Mouse (Mus musculus) MEL (cell line): ENCODE measurements around the gene Gm27029. TPM values are rescaled to one million over a fixed set of nuclear protein-coding genes. Genes with fewer than 3 reads are reported as not detected.

Experiments
- DNase-seq: peaks from one replicate; pipeline ENCODE4 v3.0.0; 2011; ENCODE audit warnings: low read depth, low spot score
- H3K27ac ChIP-seq: 2 replicates; pipeline ENCODE4 v1.5.1; 2012; ENCODE audit warnings: low read depth, mild to moderate bottlenecking, control low read depth, low read length, moderate library complexity; ENCODE audit not compliant: control insufficient read depth
- H3K27me3 ChIP-seq, 2 experiments: fragments of 150-350 bp in 1 of 2; sonication (generic) in 1 of 2; 2 replicates each; pipeline ENCODE4 v1.6.1; 2012; ENCODE audit warnings: low read length in 2 of 2, mild to moderate bottlenecking in 2 of 2, improper control_type of control experiment in 1 of 2, moderate library complexity in 1 of 2; ENCODE audit not compliant: insufficient read depth in 2 of 2, control insufficient read depth in 1 of 2
- H3K36me3 ChIP-seq, 2 experiments: 2 replicates each; pipeline ENCODE4 v1.6.1; 2012 to 2014; ENCODE audit warnings: low read length in 2 of 2, improper control_type of control experiment in 1 of 2, inconsistent platforms in 1 of 2, mild to moderate bottlenecking in 1 of 2; ENCODE audit not compliant: insufficient read depth in 2 of 2, control insufficient read depth in 1 of 2
- H3K4me1 ChIP-seq, 2 experiments: fragments of 150-350 bp in 1 of 2; sonication (generic) in 1 of 2; 2 replicates each; pipeline ENCODE4 v1.6.1; 2012; ENCODE audit warnings: low read length in 2 of 2, improper control_type of control experiment in 1 of 2, mild to moderate bottlenecking in 1 of 2; ENCODE audit not compliant: insufficient read depth in 2 of 2, control insufficient read depth in 1 of 2
- H3K4me3 ChIP-seq, 2 experiments: fragments of 150-350 bp in 1 of 2; sonication (generic) in 1 of 2; 2 replicates each; pipeline ENCODE4 v1.5.1; 2012; ENCODE audit warnings: low read depth in 2 of 2, low read length in 2 of 2, mild to moderate bottlenecking in 2 of 2, moderate library complexity in 2 of 2, control low read depth in 1 of 2, improper control_type of control experiment in 1 of 2; ENCODE audit not compliant: control insufficient read depth in 1 of 2, insufficient read depth in 1 of 2
- H3K79me2 ChIP-seq: 2 replicates; pipeline ENCODE4 v1.6.1; 2012; ENCODE audit warnings: mild to moderate bottlenecking, low read length, moderate library complexity; ENCODE audit not compliant: control insufficient read depth, poor library complexity, insufficient read depth
- H3K9ac ChIP-seq: 2 replicates; pipeline ENCODE4 v1.6.1; 2012; ENCODE audit warnings: low read depth, mild to moderate bottlenecking, control low read depth, low read length, moderate library complexity; ENCODE audit not compliant: control insufficient read depth, poor library complexity, severe bottlenecking
- H3K9me3 ChIP-seq: fragments of 150-350 bp; sonication (generic); replicated peaks from 2 replicates; pipeline ENCODE4 v1.6.1; 2012; ENCODE audit warnings: mild to moderate bottlenecking, low read length, improper control_type of control experiment, moderate library complexity; ENCODE audit not compliant: insufficient read depth
- BHLHE40 ChIP-seq: IDR thresholded peaks from 2 replicates; pipeline ENCODE4 v1.6.1; 2012; ENCODE audit warnings: low read depth, mild to moderate bottlenecking, inconsistent platforms, low read length, improper control_type of control experiment, borderline replicate concordance
- CHD1 ChIP-seq: IDR thresholded peaks from 2 replicates; pipeline ENCODE4 v1.6.1; 2012; ENCODE audit warnings: low read depth, mild to moderate bottlenecking, inconsistent platforms, low read length, improper control_type of control experiment
- CHD2 ChIP-seq: IDR thresholded peaks from 2 replicates; pipeline ENCODE4 v1.6.1; 2011; ENCODE audit warnings: low read length, improper control_type of control experiment
- CTCF ChIP-seq, 3 experiments: IDR thresholded peaks in 2 of 3; conservative IDR thresholded peaks in 1 of 3; 2 replicates each; pipeline ENCODE4 v1.5.1; 2011 to 2012; ENCODE audit warnings: low read length in 3 of 3, low read depth in 2 of 3, mild to moderate bottlenecking in 2 of 3, improper control_type of control experiment in 1 of 3, inconsistent platforms in 1 of 3, mixed read lengths in 1 of 3, moderate library complexity in 1 of 3; ENCODE audit not compliant: control insufficient read depth in 1 of 3, insufficient read depth in 1 of 3, poor library complexity in 1 of 3, severe bottlenecking in 1 of 3
- E2F4 ChIP-seq: IDR thresholded peaks from 2 replicates; pipeline ENCODE4 v1.6.1; 2011; ENCODE audit warnings: low read depth, low read length, improper control_type of control experiment, borderline replicate concordance
- GABPA ChIP-seq: IDR thresholded peaks from 2 replicates; pipeline ENCODE4 v1.6.1; 2012; ENCODE audit warnings: low read depth, mild to moderate bottlenecking, inconsistent platforms, low read length, improper control_type of control experiment, moderate library complexity
- GATA1 ChIP-seq: IDR thresholded peaks from 2 replicates; pipeline ENCODE4 v1.6.1; 2011; ENCODE audit warnings: low read depth, low read length, improper control_type of control experiment
- HCFC1 ChIP-seq: IDR thresholded peaks from 2 replicates; pipeline ENCODE4 v1.6.1; 2012; ENCODE audit warnings: low read depth, mild to moderate bottlenecking, inconsistent platforms, low read length, improper control_type of control experiment, moderate library complexity
- JUND ChIP-seq: IDR thresholded peaks from 2 replicates; pipeline ENCODE4 v1.6.1; 2011; ENCODE audit warnings: low read depth, mild to moderate bottlenecking, improper control_type of control experiment, low read length
- KAT2A ChIP-seq: conservative IDR thresholded peaks from 2 replicates; pipeline ENCODE4 v1.6.1; 2012; ENCODE audit warnings: low read depth, low read length, improper control_type of control experiment, inconsistent platforms
- MAFK ChIP-seq: IDR thresholded peaks from 2 replicates; pipeline ENCODE4 v1.6.1; 2011; ENCODE audit warnings: low read depth, mild to moderate bottlenecking, low read length, improper control_type of control experiment, borderline replicate concordance
- MAX ChIP-seq: IDR thresholded peaks from 2 replicates; pipeline ENCODE4 v1.6.1; 2011; ENCODE audit warnings: low read length, improper control_type of control experiment
- MXI1 ChIP-seq: IDR thresholded peaks from 2 replicates; pipeline ENCODE4 v1.6.1; 2011; ENCODE audit warnings: mild to moderate bottlenecking, low read depth, low read length, improper control_type of control experiment
- MYB ChIP-seq: IDR thresholded peaks from 2 replicates; pipeline ENCODE4 v1.6.1; 2011; ENCODE audit warnings: mild to moderate bottlenecking, low read depth, low read length, improper control_type of control experiment
- MYC ChIP-seq: IDR thresholded peaks from 2 replicates; pipeline ENCODE4 v1.6.1; 2011; ENCODE audit warnings: low read depth, mild to moderate bottlenecking, low read length, improper control_type of control experiment, moderate library complexity
- NELFE ChIP-seq: IDR thresholded peaks from 2 replicates; pipeline ENCODE4 v1.6.1; 2011; ENCODE audit warnings: low read depth, low read length, improper control_type of control experiment
- NRF1 ChIP-seq: IDR thresholded peaks from 2 replicates; pipeline ENCODE4 v1.6.1; 2014; ENCODE audit warnings: low read depth, mild to moderate bottlenecking, inconsistent platforms, low read length, improper control_type of control experiment, moderate library complexity; ENCODE audit not compliant: poor library complexity, insufficient read depth, severe bottlenecking
- POLR2A ChIP-seq, 2 experiments: IDR thresholded peaks; 2 replicates each; pipeline ENCODE4 v1.6.1; 2011 to 2012; ENCODE audit warnings: low read length in 2 of 2, mild to moderate bottlenecking in 2 of 2, control low read depth in 1 of 2, improper control_type of control experiment in 1 of 2, low read depth in 1 of 2, moderate library complexity in 1 of 2; ENCODE audit not compliant: control insufficient read depth in 1 of 2, insufficient read depth in 1 of 2, poor library complexity in 1 of 2
- POLR2AphosphoS2 ChIP-seq: IDR thresholded peaks from 2 replicates; pipeline ENCODE4 v1.6.1; 2011; ENCODE audit warnings: low read length, improper control_type of control experiment
- POLR2AphosphoS5 ChIP-seq: IDR thresholded peaks from 2 replicates; pipeline ENCODE4 v1.6.1; 2012; ENCODE audit warnings: low read depth, borderline replicate concordance, mild to moderate bottlenecking, inconsistent platforms, low read length, moderate library complexity, mixed read lengths
- RCOR1 ChIP-seq: IDR thresholded peaks from 2 replicates; pipeline ENCODE4 v1.6.1; 2012; ENCODE audit warnings: low read depth, mild to moderate bottlenecking, inconsistent platforms, low read length, improper control_type of control experiment
- SIN3A ChIP-seq: IDR thresholded peaks from 2 replicates; pipeline ENCODE4 v1.6.1; 2012; ENCODE audit warnings: low read length, improper control_type of control experiment, inconsistent platforms
- SMC3 ChIP-seq: IDR thresholded peaks from 2 replicates; pipeline ENCODE4 v1.6.1; 2011; ENCODE audit warnings: low read depth, low read length, improper control_type of control experiment
- TAL1 ChIP-seq: IDR thresholded peaks from 2 replicates; pipeline ENCODE4 v1.6.1; 2012; ENCODE audit warnings: mild to moderate bottlenecking, inconsistent platforms, low read length, moderate library complexity, mixed read lengths
- TBP ChIP-seq: IDR thresholded peaks from 2 replicates; pipeline ENCODE4 v1.8.0; 2011; ENCODE audit warnings: low read depth, low read length, improper control_type of control experiment
- TCF12 ChIP-seq: IDR thresholded peaks from 2 replicates; pipeline ENCODE4 v1.6.1; 2014; ENCODE audit warnings: low read depth, mild to moderate bottlenecking, inconsistent platforms, low read length, improper control_type of control experiment, moderate library complexity
- UBTF ChIP-seq: IDR thresholded peaks from 2 replicates; pipeline ENCODE4 v1.6.1; 2012; ENCODE audit warnings: low read depth, mild to moderate bottlenecking, inconsistent platforms, low read length, improper control_type of control experiment, moderate library complexity, borderline replicate concordance; ENCODE audit not compliant: insufficient read depth
- USF1 ChIP-seq: IDR thresholded peaks from 2 replicates; pipeline ENCODE4 v1.6.1; 2014; ENCODE audit warnings: low read depth, mild to moderate bottlenecking, inconsistent platforms, low read length, improper control_type of control experiment, moderate library complexity
- USF2 ChIP-seq, 2 experiments: IDR thresholded peaks; 2 replicates each; pipeline ENCODE4 v1.6.1; 2011 to 2012; ENCODE audit warnings: improper control_type of control experiment in 2 of 2, low read length in 2 of 2, borderline replicate concordance in 1 of 2, inconsistent platforms in 1 of 2, low read depth in 1 of 2, mild to moderate bottlenecking in 1 of 2; ENCODE audit not compliant: insufficient read depth in 1 of 2
- ZC3H11A ChIP-seq: IDR thresholded peaks from 2 replicates; pipeline ENCODE4 v1.6.1; 2012; ENCODE audit warnings: low read depth, mild to moderate bottlenecking, inconsistent platforms, low read length, improper control_type of control experiment
- ZKSCAN1 ChIP-seq: IDR thresholded peaks from 2 replicates; pipeline ENCODE4 v1.6.1; 2012; ENCODE audit warnings: low read depth, mild to moderate bottlenecking, inconsistent platforms, low read length, improper control_type of control experiment, moderate library complexity
- ZMIZ1 ChIP-seq: IDR thresholded peaks from 2 replicates; pipeline ENCODE4 v1.6.1; 2012; ENCODE audit warnings: low read depth, mild to moderate bottlenecking, inconsistent platforms, low read length, improper control_type of control experiment, moderate library complexity
- ZNF384 ChIP-seq: IDR thresholded peaks from 2 replicates; pipeline ENCODE4 v1.6.1; 2012; ENCODE audit warnings: low read depth, mild to moderate bottlenecking, inconsistent platforms, low read length, improper control_type of control experiment
- polyA plus RNA-seq, 2 experiments: library from polyadenylated mRNA; stranded (reverse) in 1 of 2; unstranded in 1 of 2; fragments of >175 nt in 1 of 2; fragments of >200 nt in 1 of 2; gene quantifications; 2 replicates each; pipeline versions ENCODE4 v1.2.1 to v1.2.4; 2012; ENCODE audit warnings: low replicate concordance in 2 of 2, low read depth in 1 of 2; ENCODE audit not compliant: insufficient read length in 2 of 2, insufficient read depth in 1 of 2, missing spikeins in 1 of 2
- total RNA-seq: library from RNA; depleted of rRNA; stranded (reverse); fragments of 300-350 nt; gene quantifications from 2 replicates; pipeline ENCODE4 v1.2.3, GENCODE M21; 2012

Gene Gm27029
- total and polyA plus RNA-seq, 3 experiments = 4.2 to 6.8 TPM; not detected in 1

- Histone ChIP-seq H3K4me3 (no peak overlapping the region), H3K79me2 (peaks cover 30% of the 10 kb centered on the region), H3K36me3 (peaks cover 19 to 28% of the 10 kb centered on the region in 2 experiments), H3K27ac (peak overlapping the region; percentile 0; the same call in 1 of the 2 replicates), H3K9ac (no peak overlapping the region)
- DNase-seq = peak; percentile 83
- TF ChIP-seq CTCF (IDR thresholded peaks at IDR 0.05 in 2 of 3, conservative IDR thresholded peaks at IDR 0.05 in 1 of 3; ENCODE audit: control insufficient read depth in 1 of 3, insufficient read depth in 1 of 3, low read depth in 2 of 3, low read length in 3 of 3, poor library complexity in 1 of 3, severe bottlenecking in 1 of 3) (no peak), NELFE (0 out of 2 replicates have a peak, but pooled peaks have one; percentile 3), ZNF384 (no peak), ZKSCAN1 (no peak), HCFC1 (no peak), NRF1 (no peak), TBP (no peak), JUND (no peak), POLR2AphosphoS2 (peak; percentile 98), TCF12 (no peak), E2F4 (no peak), BHLHE40 (no peak), UBTF (no peak), ZMIZ1 (peak; percentile 71), RCOR1 (no peak), SIN3A (no peak), SMC3 (peak; percentile 9), MYB (peak; percentile 11; the same call in 1 of the 2 replicates), CHD2 (0 out of 2 replicates have a peak, but pooled peaks have one; percentile 27), GATA1 (no peak), TAL1 (no peak), MAFK (no peak), KAT2A (no peak), MAX (no peak), ZC3H11A (no peak), POLR2AphosphoS5 (no peak; the same call in 1 of the 2 replicates), MXI1 (peak; percentile 28; the same call in 1 of the 2 replicates), MYC (peak; percentile 74; the same call in 1 of the 2 replicates), CHD1 (no peak), GABPA (no peak), USF1 (no peak), POLR2A (IDR thresholded peaks at IDR 0.05; ENCODE audit: control insufficient read depth in 1 of 2, insufficient read depth in 1 of 2, low read depth in 1 of 2, low read length in 2 of 2, poor library complexity in 1 of 2) (peak in 1 of 2 experiments; percentile 63; a peak in 1 of 4 replicates), USF2 (IDR thresholded peaks at IDR 0.05; ENCODE audit: borderline replicate concordance in 1 of 2, insufficient read depth in 1 of 2, low read depth in 1 of 2, low read length in 2 of 2) (no peak)
- TF ChIP-seq, all 39 proteins: peak for 9
- Histone ChIP-seq H3K9me3 (no peaks in the 10 kb centered on the region), H3K4me1 (peaks cover 11 to 28% of the 10 kb centered on the region in 2 experiments), H3K27me3 (no peaks in the 10 kb centered on the region)
Observed at GRCm38 (mm10) chr11:101446319-101446718, 21.7 kb upstream of the Gm27029 start.
